Mouse (Mus musculus) embryonic facial prominence, embryonic 14.5 days (tissue): ENCODE data around the gene 2810408A11Rik. TPM values are rescaled to one million over a fixed set of nuclear protein-coding genes. Genes with fewer than 3 reads are reported as not detected.
A peak's percentile ranks its signal among the peaks of the same experiment; 100 is the strongest.

Experiments used
- ATAC-seq: fragments of 200-750 bp; cut with Nextera tagmentation; 2 replicates; pipeline ENCODE4 v1.8.0; 2017; ENCODE audit warnings: low read depth, moderate number of reproducible peaks, moderate TSS enrichment
- DNase-seq: peaks from one replicate; pipeline ENCODE4 v3.0.0-alpha.2; 2015; ENCODE audit warnings: low spot score
- H3K27ac ChIP-seq: fragments of 300-500 bp; sonication (generic); replicated peaks from 2 replicates; pipeline ENCODE4 v1.5.1; 2014; ENCODE audit warnings: low read depth, mild to moderate bottlenecking, low read length, moderate library complexity
- H3K27me3 ChIP-seq: fragments of 300-500 bp; sonication (generic); replicated peaks from 2 replicates; pipeline ENCODE4 v1.6.1; 2014; ENCODE audit warnings: low read length; ENCODE audit not compliant: control insufficient read depth, insufficient read depth
- H3K36me3 ChIP-seq: fragments of 300-500 bp; sonication (generic); 2 replicates; pipeline ENCODE4 v1.6.1; 2014; ENCODE audit warnings: low read length, mixed read lengths; ENCODE audit not compliant: control insufficient read depth, insufficient read depth
- H3K4me1 ChIP-seq: fragments of 300-500 bp; sonication (generic); 2 replicates; pipeline ENCODE4 v1.6.1; 2014; ENCODE audit warnings: antibody characterized with exemption, low read length; ENCODE audit not compliant: control insufficient read depth, insufficient read depth
- H3K4me2 ChIP-seq: fragments of 300-500 bp; sonication (generic); 2 replicates; pipeline ENCODE4 v1.6.1; 2014; ENCODE audit warnings: low read depth, mild to moderate bottlenecking, low read length, moderate library complexity, mixed read lengths
- H3K4me3 ChIP-seq: fragments of 300-500 bp; sonication (generic); 2 replicates; pipeline ENCODE4 v1.5.1; 2014; ENCODE audit warnings: low read depth, mild to moderate bottlenecking, low read length
- H3K9ac ChIP-seq: fragments of 300-500 bp; sonication (generic); 2 replicates; pipeline ENCODE4 v1.6.1; 2014; ENCODE audit warnings: low read depth, mild to moderate bottlenecking, low read length, moderate library complexity, mixed read lengths
- H3K9me3 ChIP-seq: fragments of 300-500 bp; sonication (generic); 2 replicates; pipeline ENCODE4 v1.6.1; 2016; ENCODE audit warnings: low read length; ENCODE audit not compliant: control insufficient read depth
- WGBS: fragments of 180-500 bp; shearing (Covaris S2); extraction: QIAGEN DNeasy Blood & Tissue Kit; methylation state at CpG from one replicate; pipeline ENCODE4 v1.1.7; 2014; 5-methylcytosine and 5-hydroxymethylcytosine counted together
- polyA plus RNA-seq: library from polyadenylated mRNA; unstranded; fragments of >200 nt; fragmentation: Nextera tagmentation; extraction: Ambion mirVana; gene quantifications from 2 replicates; pipeline ENCODE4 v1.2.1, GENCODE M21; 2014

2810408A11Rik gene
- polyA plus RNA-seq, 1 experiment from 2014 or later: 5.7 TPM

DNA sequence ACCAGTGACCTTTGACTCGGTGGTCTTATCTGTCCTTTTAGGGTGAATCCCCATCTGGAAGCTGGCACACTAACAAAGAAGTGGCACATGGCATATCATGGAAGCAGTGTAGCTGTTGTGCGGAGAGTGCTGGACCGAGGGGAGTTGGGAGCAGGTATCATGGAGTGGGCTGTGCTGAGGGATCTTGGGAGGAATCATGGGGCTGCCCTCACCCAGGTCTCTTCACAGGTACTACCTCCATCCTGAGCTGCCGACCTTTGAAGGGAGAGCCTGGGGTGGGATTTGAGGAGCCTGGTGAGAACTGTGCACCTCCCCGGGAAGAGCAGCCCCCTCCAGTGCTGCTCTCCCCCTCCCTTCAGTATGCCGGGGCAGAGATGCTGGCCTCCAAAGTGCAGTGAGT lies 10.9 kb upstream of the 2810408A11Rik start:
- DNase-seq (no peak), ATAC-seq (no peak)
- no peak overlapping the region for H3K9ac ChIP-seq
- peaks cover 87% of the 10 kb centered on the region for H3K36me3 ChIP-seq
- H3K27ac ChIP-seq: no peak overlapping the region
- no peaks in the 10 kb centered on the region for H3K4me1 ChIP-seq
- no peaks in the 10 kb centered on the region for H3K9me3 ChIP-seq
- WGBS: 89% methylated on average over 5 of the region's 6 CpGs
- no peak overlapping the region for H3K4me2 ChIP-seq
- H3K4me3 ChIP-seq: no peak overlapping the region
- no peaks in the 10 kb centered on the region for H3K27me3 ChIP-seq

GRCm38 (mm10) chr11:69910781-69911560 lies 10.2 kb upstream of the 2810408A11Rik start:
- no peak overlapping the region for H3K4me2 ChIP-seq
- no peak for ATAC-seq

GRCm38 (mm10) chr11:69910177-69910576 lies 9.4 kb upstream of the 2810408A11Rik start:
- peaks cover 87% of the 10 kb centered on the region for H3K36me3 ChIP-seq
- WGBS: 96% methylated on average over 8 of the region's 8 CpGs
- ATAC-seq (no peak), DNase-seq (no peak)
- no peaks in the 10 kb centered on the region for H3K4me1 ChIP-seq
- H3K27ac ChIP-seq: no peak overlapping the region
- no peak overlapping the region for H3K4me3 ChIP-seq
- H3K4me2 ChIP-seq: no peak overlapping the region
- H3K9me3 ChIP-seq: no peaks in the 10 kb centered on the region
- H3K27me3 ChIP-seq: no peaks in the 10 kb centered on the region
- no peak overlapping the region for H3K9ac ChIP-seq

More at GRCm38 (mm10) chr11:69910781-69911560, 10.2 kb upstream of the 2810408A11Rik start:
- no peak overlapping the region for H3K4me3 ChIP-seq
- peaks cover 87% of the 10 kb centered on the region for H3K36me3 ChIP-seq
- no peaks in the 10 kb centered on the region for H3K4me1 ChIP-seq
- H3K27me3 ChIP-seq: no peaks in the 10 kb centered on the region
- H3K9ac ChIP-seq: no peak overlapping the region
- H3K9me3 ChIP-seq: no peaks in the 10 kb centered on the region
- no peak overlapping the region for H3K27ac ChIP-seq
- DNase-seq: no peak
- WGBS: 88% methylated on average over 16 of the region's 17 CpGs

GRCm38 (mm10) chr11:69909174-69909573 lies 8.4 kb upstream of the 2810408A11Rik start:
- Histone ChIP-seq H3K4me1 (no peaks in the 10 kb centered on the region), H3K4me3 (no peak overlapping the region), H3K27ac (no peak overlapping the region), H3K9me3 (no peaks in the 10 kb centered on the region), H3K9ac (no peak overlapping the region), H3K36me3 (peaks cover 91% of the 10 kb centered on the region), H3K4me2 (no peak overlapping the region), H3K27me3 (no peaks in the 10 kb centered on the region)
- WGBS: 91% methylated on average over 5 of the region's 5 CpGs
- ATAC-seq (no peak), DNase-seq (no peak)

GRCm38 (mm10) chr11:69908645-69909044 lies 7.9 kb upstream of the 2810408A11Rik start:
- 91% methylated on average over 11 of the region's 11 CpGs for WGBS
- Histone ChIP-seq H3K4me1 (no peaks in the 10 kb centered on the region), H3K9ac (no peak overlapping the region), H3K36me3 (peaks cover 96% of the 10 kb centered on the region), H3K27me3 (no peaks in the 10 kb centered on the region), H3K9me3 (no peaks in the 10 kb centered on the region), H3K4me3 (no peak overlapping the region), H3K27ac (no peak overlapping the region), H3K4me2 (no peak overlapping the region)
- ATAC-seq (no peak), DNase-seq (no peak)

DNA sequence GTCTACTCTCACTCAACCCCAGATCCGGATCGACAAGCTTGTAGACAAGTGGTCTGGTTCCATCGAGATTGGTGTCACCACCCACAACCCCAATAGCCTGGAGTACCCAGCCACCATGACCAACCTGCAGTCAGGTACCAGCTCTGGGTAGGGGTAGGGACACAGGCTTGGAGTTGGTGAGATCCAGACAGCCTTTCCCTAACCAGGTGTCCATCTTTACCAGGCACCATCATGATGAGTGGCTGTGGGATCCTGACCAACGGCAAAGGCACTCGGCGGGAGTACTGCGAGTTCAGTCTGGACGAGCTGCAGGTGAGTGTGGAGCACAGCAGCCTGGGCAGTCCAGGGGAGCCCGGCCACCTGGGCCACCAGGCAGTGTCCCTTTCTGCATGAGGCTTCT lies 3.5 kb upstream of the 2810408A11Rik start:
- no peaks in the 10 kb centered on the region for H3K9me3 ChIP-seq
- H3K36me3 ChIP-seq: peaks cover 58% of the 10 kb centered on the region
- 90% methylated on average over 8 of the region's 9 CpGs for WGBS
- no peak overlapping the region for H3K4me2 ChIP-seq
- H3K27me3 ChIP-seq: no peaks in the 10 kb centered on the region
- no peak overlapping the region for H3K9ac ChIP-seq
- peaks cover 14% of the 10 kb centered on the region for H3K4me1 ChIP-seq
- no peak overlapping the region for H3K27ac ChIP-seq
- DNase-seq (no peak), ATAC-seq (no peak)
- H3K4me3 ChIP-seq: no peak overlapping the region

GRCm38 (mm10) chr11:69902972-69903371 lies 2.2 kb upstream of the 2810408A11Rik start:
- peak overlapping the region; percentile 87; the same call in 1 of the 2 replicates for H3K4me3 ChIP-seq
- 92% methylated on average over 8 of the region's 13 CpGs for WGBS
- DNase-seq (no peak), ATAC-seq (no peak)
- H3K9ac ChIP-seq: peak overlapping the region; percentile 40; the same call in 1 of the 2 replicates
- no peak overlapping the region for H3K27ac ChIP-seq
- H3K9me3 ChIP-seq: no peaks in the 10 kb centered on the region
- H3K4me1 ChIP-seq: peaks cover 19% of the 10 kb centered on the region
- peak overlapping the region; percentile 98 for H3K4me2 ChIP-seq
- no peaks in the 10 kb centered on the region for H3K27me3 ChIP-seq
- peaks cover 45% of the 10 kb centered on the region for H3K36me3 ChIP-seq

DNA sequence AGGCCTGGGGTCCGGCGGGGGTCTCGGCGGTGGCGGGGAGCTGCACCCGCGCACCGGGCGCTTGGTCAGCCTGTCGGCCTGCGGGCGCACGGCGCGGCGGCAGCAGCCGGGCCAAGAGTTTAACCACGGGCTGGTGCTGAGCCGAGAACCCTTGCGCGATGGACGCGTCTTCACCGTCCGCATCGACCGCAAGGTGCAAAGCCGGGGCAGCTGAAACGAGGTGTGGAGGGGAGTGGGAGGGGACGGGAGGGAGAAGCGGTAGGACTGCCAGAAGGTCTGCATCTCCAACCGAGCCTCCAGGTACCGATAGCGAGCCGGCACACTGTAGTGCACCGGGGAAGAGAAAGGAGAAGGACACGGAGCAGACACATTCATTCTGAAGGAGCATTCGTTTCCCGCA lies 1.2 kb upstream of the 2810408A11Rik start:
- Histone ChIP-seq H3K27me3 (no peaks in the 10 kb centered on the region), H3K36me3 (peaks cover 35% of the 10 kb centered on the region), H3K4me3 (peak overlapping the region; percentile 87), H3K27ac (peak overlapping the region; percentile 96), H3K9ac (peak overlapping the region; percentile 88), H3K9me3 (no peaks in the 10 kb centered on the region), H3K4me1 (peaks cover 19% of the 10 kb centered on the region), H3K4me2 (peak overlapping the region; percentile 98)
- WGBS: under 1% methylated on average over 37 of the region's 39 CpGs
- DNase-seq (no peak), ATAC-seq (no peak)

- WGBS: 0% methylated on average over 41 of the region's 42 CpGs
- ATAC-seq (peak; percentile 82), DNase-seq (peak; percentile 99)
- Histone ChIP-seq H3K4me3 (peak overlapping the region; percentile 87), H3K4me2 (peak overlapping the region; percentile 98), H3K36me3 (peaks cover 29% of the 10 kb centered on the region), H3K9me3 (no peaks in the 10 kb centered on the region), H3K4me1 (peaks cover 19% of the 10 kb centered on the region), H3K27me3 (no peaks in the 10 kb centered on the region), H3K27ac (peak overlapping the region; percentile 96), H3K9ac (peak overlapping the region; percentile 88)
Observed at GRCm38 (mm10) chr11:69901406-69901846, 639 bp upstream of the 2810408A11Rik start.
